Mouse (Mus musculus): ENCODE data around the gene Prokr1. TPM values are rescaled to one million over a fixed set of nuclear protein-coding genes. Genes with fewer than 3 reads are reported as not detected.

Prokr1 gene
- 0.04 and 0.09 TPM in 2 replicates for polyA plus RNA-seq (2012)

GRCm38 (mm10) chr6:87590394-87591281, at the start of gene Prokr1:
Gene Prokr1 (minus strand): TSS chr6:87590743.

GRCm38 (mm10) chr6:87532953-87533710, 57.4 kb downstream of the Prokr1 start, which contains the start of gene Arhgap25:
Gene Arhgap25 (minus strand): TSS chr6:87533259.

Other genes with a start within 250 kb of the Prokr1 start
- not detected in 2 replicates for gene Gkn1, start 239.8 kb downstream of the Prokr1 start, polyA plus RNA-seq (2012)
- not detected in 2 replicates for gene Gkn2, start 217.4 kb downstream of the Prokr1 start, polyA plus RNA-seq (2012)
- not detected in 2 replicates for gene Gkn3, start 201.8 kb downstream of the Prokr1 start, polyA plus RNA-seq (2012)
- not detected in 2 replicates for gene Bmp10, start 161.7 kb downstream of the Prokr1 start, polyA plus RNA-seq (2012)
- 6.1 and 7.3 TPM in 2 replicates for gene Arhgap25, start 57.5 kb downstream of the Prokr1 start, polyA plus RNA-seq (2012)
- 5.1 and 5.4 TPM in 2 replicates for gene Aplf, start 81.5 kb upstream of the Prokr1 start, polyA plus RNA-seq (2012)
- gene Efcc1, start 140.1 kb upstream of the Prokr1 start, polyA plus RNA-seq (2012) = 1.5 and 5.1 TPM in 2 replicates
- gene Gp9, start 187.3 kb upstream of the Prokr1 start, polyA plus RNA-seq (2012) = 17.3 and 21.1 TPM in 2 replicates
- 60.5 and 71.2 TPM in 2 replicates for gene Rab43, start 221.4 kb upstream of the Prokr1 start, polyA plus RNA-seq (2012)
- gene Gm45140, start 245.1 kb upstream of the Prokr1 start, polyA plus RNA-seq (2012) = 16.2 and 25.7 TPM in 2 replicates
- gene Isy1, start 248.1 kb upstream of the Prokr1 start, polyA plus RNA-seq (2012) = 66.0 and 75.3 TPM in 2 replicates

Data from megakaryocyte-erythroid progenitor cell, adult 5 weeks (primary cell).